Mouse (Mus musculus): ENCODE data around the gene Cdk11b.

DNA sequence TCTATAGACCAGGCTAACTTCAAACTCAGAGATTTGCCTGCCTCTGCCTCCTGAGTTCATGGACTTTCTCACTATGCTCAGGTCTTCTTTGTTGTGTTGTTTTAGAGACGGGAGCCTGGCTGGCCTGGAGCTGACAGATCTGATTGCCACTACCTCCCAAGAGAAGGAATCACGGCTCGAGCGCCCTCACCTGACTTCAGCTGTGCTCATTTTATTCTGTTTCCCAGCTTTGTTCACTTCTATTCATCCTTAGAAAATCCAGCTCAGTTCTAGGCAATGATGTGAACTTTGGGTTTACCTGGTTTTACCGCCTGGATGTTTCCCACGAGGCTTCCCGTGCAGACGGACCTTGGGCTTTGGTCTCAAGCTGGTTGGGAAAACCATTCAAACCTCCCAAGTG is 49.1 kb upstream of the Cdk11b start:
- TF ChIP-seq CTCF (IDR thresholded peaks at IDR 0.05; ENCODE audit: low read depth, low read length) (no peak), POLR2AphosphoS5 (IDR thresholded peaks at IDR 0.05; ENCODE audit: insufficient replicate concordance, low read depth, low read length) (no peak), GATA1 (IDR thresholded peaks at IDR 0.05; ENCODE audit: borderline replicate concordance, low read length) (no peak)

Measured in G1E (cell line).